Mouse (Mus musculus): Measurements from ENCODE around the gene Ski. TPM values are rescaled to one million over a fixed set of nuclear protein-coding genes. Genes with fewer than 3 reads are reported as not detected.
"Not testable (repeated sequence)": the region's sequence is repeated elsewhere in the genome, so short reads cannot be mapped to it uniquely, and the experiment has no call there.

Gene Ski
- total RNA-seq (2021), result 100 to 1,000 TPM; 113 to 119 TPM

DNA sequence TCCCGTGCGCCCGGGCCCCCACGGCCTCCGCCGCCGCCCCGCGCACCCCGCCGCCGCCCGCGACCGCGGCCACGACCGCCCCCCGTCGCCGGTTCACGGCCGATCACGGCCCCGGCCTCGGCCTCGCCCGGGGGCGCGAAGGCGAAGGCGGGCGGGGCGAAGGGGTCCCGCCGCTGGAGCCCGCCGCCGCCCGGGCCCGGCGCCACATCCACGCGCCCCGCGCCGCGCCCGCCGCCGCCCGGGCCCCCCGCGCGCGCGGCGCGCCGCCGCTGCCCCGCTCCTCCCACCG, at the start of gene Ski:
Gene Ski, minus strand, starts transcription at position 41 of the 289 bp plus-strand sequence.
- no peak for DNase-seq (ENCODE audit: low spot score in 2 of 2)
- intact Hi-C loops (cut with DNase I), result loop anchor here (5.0 kb wide), 1 partner anchor 50 kb away; no protein-coding TSS in a partner anchor

- intact Hi-C loops (cut with DNase I), result loop anchor here (2.0 kb wide), 1 partner anchor 40 kb away; no protein-coding TSS in a partner anchor
- DNase-seq (ENCODE audit: low spot score in 2 of 2), result peak; percentile 54 to 58
Measured at GRCm38 (mm10) chr4:155268382-155268781, 46.0 kb upstream of the Ski start.

DNA sequence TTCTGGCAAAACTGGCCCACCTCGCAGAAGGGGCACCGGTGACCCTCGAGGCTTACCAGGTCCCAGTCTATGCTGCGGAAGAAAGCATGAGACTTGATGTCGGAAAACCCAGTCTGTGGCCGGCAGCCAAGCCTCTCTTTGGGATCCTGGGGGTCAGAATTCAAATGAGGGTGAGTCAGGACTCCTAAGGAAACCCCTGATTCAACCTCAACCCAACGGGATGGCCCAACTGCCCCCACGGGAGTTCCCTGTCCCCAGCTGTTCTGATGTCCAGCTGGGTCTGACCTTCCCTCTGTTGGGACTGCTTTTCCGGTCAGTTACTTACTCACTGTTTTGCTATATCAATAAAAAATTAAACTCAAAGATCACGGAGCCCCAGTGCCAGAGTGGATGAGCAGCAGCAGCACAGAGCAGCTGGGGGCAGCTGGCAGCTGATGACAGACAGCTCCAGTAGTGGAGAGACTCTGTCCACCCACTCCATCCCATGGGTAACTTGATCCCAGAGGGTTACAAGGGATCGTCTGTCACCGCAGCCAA, 45.3 kb upstream of the Ski start:
- DNase-seq (ENCODE audit: low spot score in 2 of 2), result no peak
- intact Hi-C loops (cut with DNase I), result loop anchor here (2.0 kb wide), 1 partner anchor 41 kb away; no protein-coding TSS in a partner anchor

DNA sequence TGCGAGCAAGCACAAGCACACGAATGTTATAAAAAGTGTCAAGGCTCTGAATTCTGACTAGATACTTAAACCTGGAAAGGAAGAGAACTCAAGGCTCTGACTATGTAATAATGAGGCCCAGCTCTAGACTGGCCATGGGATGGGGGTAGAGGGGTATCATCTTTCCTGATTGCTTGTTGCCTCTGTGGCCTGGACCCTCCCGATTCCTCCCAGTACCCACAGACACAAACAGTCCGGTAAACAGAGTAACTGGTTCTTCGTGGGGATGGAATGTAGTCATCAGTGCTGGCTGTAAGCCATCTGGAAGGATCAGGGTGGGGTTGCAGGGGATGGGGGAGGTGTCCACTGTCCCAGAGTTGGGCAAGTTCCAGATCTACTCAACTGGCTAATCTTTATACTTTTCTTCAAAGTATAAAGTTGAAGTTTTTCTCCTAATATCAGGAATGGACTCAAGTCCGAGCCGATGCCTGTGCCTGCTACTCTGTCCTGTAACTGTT, 44.7 kb upstream of the Ski start:
- intact Hi-C loops (cut with DNase I), result no loop called here
- no peak for DNase-seq (ENCODE audit: low spot score in 2 of 2)

GRCm38 (mm10) chr4:155264521-155265321, 42.3 kb upstream of the Ski start:
- no peak for DNase-seq (ENCODE audit: low spot score in 2 of 2)
- intact Hi-C loops (cut with DNase I), result no loop called here

DNA sequence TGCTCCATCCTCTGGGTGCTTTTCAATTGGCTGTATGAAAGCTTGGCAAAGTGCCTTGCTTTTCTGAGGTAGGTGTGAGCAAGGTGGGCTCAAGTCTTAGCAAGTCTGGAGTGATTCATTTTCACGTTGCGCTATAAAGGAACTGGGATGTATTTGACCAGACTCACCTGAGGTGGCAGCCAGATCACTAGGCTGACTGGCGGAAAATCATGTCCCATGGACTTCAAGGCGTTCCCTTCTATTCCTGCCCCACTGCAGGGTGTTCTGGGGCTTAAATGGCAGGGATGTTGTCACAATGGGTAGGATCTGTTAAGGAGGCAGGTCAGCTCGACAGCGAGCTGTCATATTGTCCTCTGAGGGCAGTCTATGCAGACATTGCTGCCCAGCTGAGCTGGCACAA, 29.9 kb upstream of the Ski start:
- DNase-seq (ENCODE audit: low spot score in 2 of 2), result no peak
- intact Hi-C loops (cut with DNase I), result loop anchor here (10.0 kb wide), 1 partner anchor 287 kb away; the partner anchor contains the start of genes Hes5 and Pank4

DNA sequence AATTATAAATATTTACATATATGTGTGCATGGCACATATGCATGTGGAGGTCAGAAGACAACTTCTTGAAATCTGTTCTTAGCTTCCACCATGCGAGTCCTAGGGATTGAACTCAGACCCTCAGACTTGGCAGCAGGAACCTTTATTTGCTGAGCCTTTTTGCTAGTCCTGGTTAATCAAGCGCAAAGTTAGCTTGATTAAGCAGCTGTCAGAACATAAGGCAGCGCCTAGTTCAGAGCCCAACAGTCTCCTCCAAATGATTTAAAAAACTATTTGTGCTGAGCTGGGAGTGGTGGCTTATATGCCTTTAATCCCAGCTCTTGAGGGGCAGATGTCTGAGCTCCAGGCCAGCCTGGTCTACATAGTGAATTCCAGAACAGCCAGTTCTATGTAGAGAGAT, 28.8 kb upstream of the Ski start:
- no peak for DNase-seq (ENCODE audit: low spot score in 2 of 2)
- intact Hi-C loops (cut with DNase I), result loop anchor here (10.0 kb wide), 1 partner anchor 286 kb away; the partner anchor contains the start of genes Hes5 and Pank4

DNA sequence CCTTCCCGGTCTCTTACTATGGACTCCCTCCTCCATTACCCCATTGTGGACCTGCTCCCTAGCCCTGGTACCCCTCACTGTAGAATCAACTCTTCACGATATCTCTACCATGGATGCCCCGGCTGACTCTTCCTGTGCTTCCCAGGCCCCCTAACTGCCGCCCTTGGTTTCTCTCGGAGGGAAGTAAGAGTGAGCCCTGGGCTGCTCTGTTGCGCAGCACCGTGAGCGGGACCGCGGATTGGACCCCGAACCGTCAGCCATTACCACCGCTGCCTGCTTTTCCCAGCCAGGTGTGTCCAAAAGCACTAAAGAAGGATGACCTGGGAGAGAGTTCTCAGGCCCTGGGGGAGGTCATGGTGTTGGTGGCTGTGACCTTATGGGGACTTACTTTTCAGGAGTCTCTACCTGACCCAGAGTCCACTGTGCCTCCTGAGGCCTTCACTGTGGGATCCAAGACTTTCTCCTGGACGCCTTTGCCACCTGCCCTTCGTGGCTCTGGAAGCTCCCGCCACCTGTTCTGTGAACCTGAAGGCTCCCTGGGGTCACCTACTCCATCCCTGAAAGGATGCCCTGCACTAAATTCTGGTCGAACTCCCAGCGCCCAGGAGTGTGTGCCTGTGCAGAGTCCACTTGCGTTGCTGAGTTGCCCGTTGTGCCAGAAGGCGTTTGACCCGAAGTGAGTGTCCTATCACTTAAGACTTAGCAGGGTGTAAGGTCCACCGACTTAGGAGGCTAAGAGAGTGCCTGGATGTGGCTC, 28.1 kb upstream of the Ski start:
- intact Hi-C loops (cut with DNase I), result loop anchor here (10.0 kb wide), 1 partner anchor 286 kb away; the partner anchor contains the start of genes Hes5 and Pank4
- peak in 1 of 2 experiments; percentile 36 for DNase-seq (ENCODE audit: low spot score in 2 of 2)

GRCm38 (mm10) chr4:155249648-155250351, 27.4 kb upstream of the Ski start, which contains the start of gene Faap20:
Gene Faap20 (plus strand): TSS chr4:155249802.
- intact Hi-C loops (cut with DNase I), result loop anchor here (1.0 to 10.0 kb wide), 4 partner anchors 28 to 285 kb away; partner anchors contain the start of genes Hes5 and Pank4
- peak; percentile 86 to 87 for DNase-seq (ENCODE audit: low spot score in 2 of 2)

DNA sequence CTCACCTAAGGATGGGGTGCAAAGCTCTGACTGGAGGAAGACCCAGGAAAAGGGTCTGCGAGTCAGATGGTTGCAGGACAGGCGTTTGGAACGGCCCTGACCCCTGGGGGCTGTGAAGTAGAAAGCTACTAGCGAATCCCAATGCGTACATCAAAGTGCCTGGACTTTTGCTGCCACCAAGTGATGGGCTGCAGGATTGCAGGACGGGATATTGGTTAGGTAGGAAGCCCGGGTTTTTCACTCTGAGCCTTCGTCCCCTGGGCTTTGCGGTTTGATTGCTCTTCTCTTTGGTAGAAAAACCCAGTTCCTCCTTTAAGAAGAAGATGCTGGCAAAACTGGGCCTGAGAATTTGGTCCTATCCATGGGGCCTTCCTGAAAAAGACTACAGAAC, 26.9 kb upstream of the Ski start:
- peak; percentile 86 to 92 for DNase-seq (ENCODE audit: low spot score in 2 of 2)
- intact Hi-C loops (cut with DNase I), result loop anchor here (1.0 to 5.0 kb wide), 3 partner anchors 28 to 154 kb away; no protein-coding TSS in a partner anchor

GRCm38 (mm10) chr4:155248054-155248453, 25.7 kb upstream of the Ski start:
- not testable (repeated sequence) for DNase-seq (ENCODE audit: low spot score in 2 of 2)
- intact Hi-C loops (cut with DNase I), result loop anchor here (5.0 kb wide), 1 partner anchor 96 kb away; no protein-coding TSS in a partner anchor

DNA sequence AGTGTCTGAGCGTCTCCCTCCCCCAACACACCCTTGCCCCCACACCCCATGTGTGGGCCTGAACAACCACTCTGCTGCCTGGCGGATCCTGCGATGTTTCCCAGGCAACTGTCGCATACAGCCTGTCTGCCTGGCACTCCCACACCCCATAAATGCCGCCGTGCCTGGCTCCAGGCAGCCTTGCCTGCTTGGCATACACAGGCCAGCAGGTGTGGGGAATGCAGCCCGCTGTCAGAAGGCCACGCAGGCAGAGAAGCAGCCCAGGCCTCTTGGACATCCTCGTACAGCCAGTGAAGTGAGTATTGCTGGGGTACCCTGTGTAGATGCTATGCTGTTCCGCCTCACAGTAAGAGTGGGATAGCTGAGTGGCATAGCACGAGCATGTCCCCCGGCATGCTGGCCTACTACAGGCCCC, 24.3 kb upstream of the Ski start:
- intact Hi-C loops (cut with DNase I), result loop anchor here (5.0 kb wide), 1 partner anchor 94 kb away; no protein-coding TSS in a partner anchor
- DNase-seq (ENCODE audit: low spot score in 2 of 2), result peak; percentile 77 to 84

DNA sequence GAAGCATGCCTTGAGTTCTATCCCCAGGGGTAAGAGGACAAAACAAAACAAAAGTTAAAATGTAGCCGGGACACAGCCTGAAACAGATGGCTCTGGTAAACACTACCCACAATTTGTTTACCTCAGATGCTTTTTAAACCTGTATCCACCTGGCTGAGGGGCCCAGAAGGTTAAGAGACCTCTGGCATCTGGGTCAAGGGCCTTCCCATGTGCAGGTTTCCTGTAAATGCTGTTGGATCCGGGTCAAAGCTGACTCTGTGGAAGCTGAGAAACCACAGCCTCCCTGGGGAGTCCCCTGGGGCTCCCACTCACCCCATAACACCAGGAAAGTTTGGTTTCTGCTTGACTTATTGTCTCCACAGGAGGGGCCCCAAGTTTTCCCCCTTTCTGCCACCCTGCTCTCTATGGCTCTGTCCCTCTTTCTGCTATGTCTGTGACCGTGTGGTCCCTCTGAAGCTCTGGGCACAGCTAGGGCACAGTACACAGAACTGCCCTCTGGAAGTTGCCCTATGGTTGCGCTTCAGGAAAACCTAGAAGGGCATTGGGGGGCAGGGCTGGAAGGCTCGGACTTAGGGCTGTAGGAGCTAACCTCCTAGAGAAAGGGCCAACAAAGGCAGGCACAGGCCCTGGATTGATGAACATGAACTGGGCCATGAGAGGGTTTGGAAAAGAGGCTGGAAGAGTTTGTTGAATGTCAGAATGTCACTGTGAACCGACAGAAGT, 23.5 kb upstream of the Ski start:
- intact Hi-C loops (cut with DNase I), result loop anchor here (5.0 kb wide), 1 partner anchor 94 kb away; no protein-coding TSS in a partner anchor
- no peak for DNase-seq (ENCODE audit: low spot score in 2 of 2)

DNA sequence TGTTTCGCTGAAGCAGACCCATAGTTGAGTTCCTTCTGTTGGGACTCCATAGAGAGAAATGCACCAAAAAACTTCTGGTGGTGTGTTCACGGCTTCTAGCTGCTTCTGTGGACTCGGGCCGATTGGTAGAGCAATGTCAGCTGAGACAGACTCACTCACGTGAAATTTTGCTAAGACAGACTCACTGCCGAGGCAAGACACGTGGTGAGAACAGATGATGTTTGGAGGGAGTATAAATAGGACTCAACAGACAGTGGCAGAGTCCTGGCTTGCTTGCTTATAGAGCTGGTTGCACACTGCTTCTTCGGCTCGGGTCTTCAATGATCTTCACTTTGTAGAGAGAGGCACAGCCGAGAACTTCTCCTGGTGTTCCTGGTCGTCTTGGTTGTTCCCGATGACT, 20.8 kb upstream of the Ski start:
- intact Hi-C loops (cut with DNase I), result no loop called here
- peak; percentile 36 to 37 for DNase-seq (ENCODE audit: low spot score in 2 of 2)

- intact Hi-C loops (cut with DNase I), result no loop called here
Measured at GRCm38 (mm10) chr4:155242292-155242691, 19.9 kb upstream of the Ski start.

GRCm38 (mm10) chr4:155241789-155242188, 19.4 kb upstream of the Ski start:
- DNase-seq (ENCODE audit: low spot score in 2 of 2), result no peak
- intact Hi-C loops (cut with DNase I), result no loop called here

More at GRCm38 (mm10) chr4:155242292-155242691, 19.9 kb upstream of the Ski start:
- DNase-seq (ENCODE audit: low spot score in 2 of 2), result no peak

- DNase-seq (ENCODE audit: low spot score in 2 of 2), result no peak
- intact Hi-C loops (cut with DNase I), result no loop called here
Measured at GRCm38 (mm10) chr4:155239494-155239893, 17.1 kb upstream of the Ski start.

DNA sequence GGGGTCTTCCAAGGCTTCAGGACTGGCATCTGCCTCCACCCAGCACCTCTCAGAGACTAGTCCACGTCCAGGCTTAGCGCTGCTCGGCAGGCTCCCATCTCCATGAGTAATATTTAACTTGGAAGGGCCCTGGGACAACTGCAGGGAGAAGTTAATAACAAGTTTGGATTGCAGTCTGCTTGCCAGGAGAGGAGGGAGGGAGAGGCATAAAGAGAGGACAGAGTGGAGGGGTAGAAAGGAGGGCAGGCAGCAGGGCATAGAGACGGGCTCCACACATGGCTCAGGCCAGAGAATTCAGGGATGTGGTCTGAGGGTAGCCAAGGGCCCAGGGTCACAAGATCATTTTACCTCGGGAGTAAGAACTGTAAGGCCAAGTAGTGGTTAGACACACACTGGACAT, 15.9 kb upstream of the Ski start:
- DNase-seq (ENCODE audit: low spot score in 2 of 2), result no peak
- intact Hi-C loops (cut with DNase I), result no loop called here

All from left cerebral cortex, postnatal 36 days (tissue).